Mouse (Mus musculus) gastrocnemius, postnatal 10 days (tissue): Measurements from ENCODE around the gene Gstp1. TPM values are rescaled to one million over a fixed set of nuclear protein-coding genes. Genes with fewer than 3 reads are reported as not detected.
"Not testable (repeated sequence)": the region's sequence is repeated elsewhere in the genome, so short reads cannot be mapped to it uniquely, and the experiment has no call there.

ENCODE experiments used
- DNase-seq: peaks from one replicate; pipeline ENCODE4 v3.0.0; 2021; ENCODE audit warnings: mixed read lengths
- total RNA-seq, 2 experiments: library from RNA; stranded (reverse); gene quantifications; 2 replicates each; pipeline ENCODE4 v1.2.3; 2021

The Gstp1 gene
- total RNA-seq, 2 experiments from 2014 or later = 220 to 231 TPM

- DNase-seq = not testable (repeated sequence)
These were observed 22.5 kb upstream of the Gstp1 start for GRCm38 (mm10) chr19:4060044-4060898.

GRCm38 (mm10) chr19:4059069-4059740 is 21.4 kb upstream of the Gstp1 start, which contains the start of gene Gstp3:
Gene Gstp3 (minus strand): TSS chr19:4059569.
- no peak for DNase-seq

DNA sequence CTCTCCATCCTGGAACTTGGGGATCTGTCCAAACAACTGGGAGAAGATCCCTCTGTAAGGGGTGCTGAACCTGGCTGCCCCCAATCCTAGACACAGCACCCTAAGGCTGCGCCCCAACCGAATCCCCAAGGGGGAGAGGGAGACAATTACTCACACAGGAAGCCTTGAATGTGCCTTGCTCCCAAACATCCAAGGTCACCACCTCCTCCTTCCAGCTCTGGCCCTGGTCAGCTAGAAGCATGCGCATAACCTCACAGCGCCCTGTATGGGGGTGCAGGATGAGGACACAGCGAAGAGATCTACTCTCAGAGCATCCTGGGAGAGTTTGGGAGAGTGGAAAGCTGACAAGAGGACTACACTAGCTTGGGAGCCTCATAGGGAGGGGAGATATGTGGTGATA is 20.8 kb upstream of the Gstp1 start:
- DNase-seq = no peak

DNA sequence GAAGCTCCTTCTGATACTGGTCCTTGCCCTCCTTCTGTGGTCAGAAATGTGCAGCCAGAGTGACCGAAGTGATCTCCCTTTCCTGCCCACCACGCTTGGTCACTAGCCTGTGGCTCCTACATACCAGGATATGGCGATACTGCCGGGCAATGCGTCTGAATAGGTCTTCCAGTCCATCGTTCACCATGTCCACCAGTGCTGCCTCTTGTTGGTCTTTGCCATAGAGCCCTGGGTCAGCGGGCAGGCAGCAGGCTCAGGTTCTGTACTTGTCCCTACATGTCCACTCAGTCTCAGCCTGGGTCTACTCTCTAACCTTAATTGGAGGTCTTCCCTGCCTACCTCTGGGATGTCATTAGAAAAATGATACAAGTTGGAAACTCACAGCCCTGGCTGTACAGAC is 20.2 kb upstream of the Gstp1 start:
- DNase-seq = no peak

DNA sequence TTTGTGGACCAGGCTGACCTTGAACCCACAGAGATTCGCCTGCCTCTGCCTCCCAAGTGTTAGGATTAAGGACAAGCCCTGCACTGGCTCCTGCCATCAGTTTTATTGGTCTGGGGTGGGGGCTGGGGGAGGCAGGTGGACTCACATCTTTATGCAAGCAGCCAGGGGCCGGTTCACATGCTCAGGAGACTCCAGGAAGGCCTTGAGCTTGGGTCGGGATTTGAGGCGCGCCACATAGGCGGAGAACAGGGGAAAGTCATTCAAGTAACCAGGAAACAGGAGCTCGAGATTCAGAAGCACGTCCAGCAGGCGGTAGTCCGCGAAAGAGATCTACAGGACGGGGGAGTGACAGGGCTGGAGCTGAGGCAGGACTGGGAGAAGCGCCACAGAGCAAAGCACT is 19.6 kb upstream of the Gstp1 start:
- DNase-seq = no peak

DNA sequence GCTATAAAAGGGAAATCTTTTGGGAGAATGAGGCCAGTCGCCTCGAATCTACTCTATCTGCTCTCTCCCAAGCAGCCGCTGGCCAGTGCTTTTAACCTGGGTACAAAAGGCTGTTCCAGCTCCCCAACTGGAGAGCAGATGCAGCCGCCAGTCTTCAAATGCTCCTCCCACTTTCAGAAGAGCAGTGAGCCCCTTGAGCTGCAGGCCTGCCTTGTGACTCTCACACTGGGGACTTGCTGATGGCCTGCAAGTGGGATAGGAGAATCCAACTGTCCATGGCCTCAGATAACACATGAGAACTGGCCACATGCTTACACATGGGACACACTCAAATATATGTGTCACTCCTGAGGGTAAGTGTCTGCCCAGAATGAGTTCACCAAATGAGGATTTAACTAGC is 18.9 kb upstream of the Gstp1 start:
- no peak for DNase-seq

GRCm38 (mm10) chr19:4055947-4056693 is 18.3 kb upstream of the Gstp1 start:
- DNase-seq = no peak

- no peak for DNase-seq
These were observed 17.6 kb upstream of the Gstp1 start for GRCm38 (mm10) chr19:4055216-4055946.

DNA sequence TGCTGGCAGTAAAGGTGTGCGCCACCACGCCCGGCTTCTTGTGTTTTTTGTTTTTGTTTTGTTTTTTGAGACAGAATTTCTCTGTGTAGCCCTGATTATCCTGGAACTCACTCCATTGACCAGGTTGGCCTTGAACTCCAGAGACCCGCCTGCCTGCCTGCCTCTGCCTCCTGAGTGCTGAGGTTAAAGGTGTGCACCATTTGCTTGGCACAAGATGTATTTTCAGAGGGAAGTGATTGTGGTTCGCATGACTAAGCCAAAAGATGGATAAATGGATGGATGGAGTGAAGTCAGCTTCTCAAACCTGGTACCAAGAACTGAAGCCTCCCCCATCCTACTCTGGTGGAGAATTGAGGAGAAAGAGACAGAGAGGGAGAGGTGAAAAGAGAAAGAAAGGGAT is 16.8 kb upstream of the Gstp1 start:
- DNase-seq = no peak

DNA sequence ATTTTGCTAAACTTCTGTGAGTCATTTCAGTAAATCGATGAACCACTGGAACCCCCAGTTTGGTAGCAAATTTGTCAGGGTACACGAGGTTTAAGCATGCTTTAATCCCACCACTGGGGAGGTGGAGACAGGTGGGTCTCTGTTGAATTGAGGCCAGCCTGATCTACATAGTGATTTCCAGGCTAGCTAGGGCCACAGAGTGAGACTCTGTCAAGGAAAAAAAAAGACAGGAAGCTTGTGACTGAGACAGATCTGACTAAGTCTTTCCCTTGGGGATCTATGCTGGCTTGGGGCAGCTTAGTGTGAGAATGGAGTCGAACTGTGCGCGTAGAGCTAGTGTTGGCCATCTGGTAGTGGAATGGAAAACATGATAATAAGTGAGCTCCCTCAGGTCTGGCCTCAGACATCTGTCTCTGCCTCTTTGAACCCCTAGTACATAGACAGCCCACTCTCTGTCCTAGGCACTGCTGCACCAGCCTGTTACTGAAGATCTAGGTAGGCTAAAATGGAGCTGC is 14.8 kb upstream of the Gstp1 start:
- no peak for DNase-seq

GRCm38 (mm10) chr19:4051741-4052515 is 14.1 kb upstream of the Gstp1 start:
- peak; percentile 84 for DNase-seq

DNA sequence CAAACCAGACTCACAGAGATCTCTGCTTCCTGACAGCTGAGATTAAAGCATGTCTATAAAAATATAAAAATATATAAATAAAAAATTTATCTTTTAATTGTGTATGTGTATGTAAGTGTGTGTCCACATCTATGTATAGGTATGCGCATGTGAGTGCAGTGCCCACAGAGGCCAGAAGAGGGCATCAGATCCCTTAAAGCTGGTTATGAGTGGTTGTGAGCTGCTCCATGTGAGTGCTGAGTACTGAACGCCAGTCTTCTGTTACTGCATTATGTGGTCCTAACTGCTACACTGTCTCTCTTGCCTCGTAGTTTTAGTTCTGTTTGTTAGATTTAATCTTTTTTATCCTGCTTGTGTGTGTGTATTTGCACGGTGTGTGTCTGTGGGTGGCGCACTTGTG is 13.2 kb upstream of the Gstp1 start:
- DNase-seq = no peak

DNA sequence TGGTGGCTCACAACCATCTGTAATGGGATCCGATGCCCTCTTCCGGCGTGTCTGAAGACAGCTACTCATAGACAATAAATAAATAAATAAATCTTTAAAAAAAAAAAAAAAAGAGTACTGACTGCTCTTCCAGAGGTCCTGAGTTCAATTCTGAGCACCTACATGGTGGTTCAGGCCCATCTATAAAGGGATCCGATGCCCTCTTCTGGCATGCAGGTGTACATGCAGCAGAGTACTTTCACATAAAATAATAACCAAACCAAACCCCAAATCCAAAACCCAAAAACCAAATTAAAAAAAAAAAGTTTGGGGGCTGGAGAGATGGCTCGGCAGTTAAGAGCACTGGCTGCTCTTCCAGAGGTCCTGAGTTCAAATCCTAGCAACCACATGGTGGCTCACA is 11.3 kb upstream of the Gstp1 start:
- not testable (repeated sequence) for DNase-seq

DNA sequence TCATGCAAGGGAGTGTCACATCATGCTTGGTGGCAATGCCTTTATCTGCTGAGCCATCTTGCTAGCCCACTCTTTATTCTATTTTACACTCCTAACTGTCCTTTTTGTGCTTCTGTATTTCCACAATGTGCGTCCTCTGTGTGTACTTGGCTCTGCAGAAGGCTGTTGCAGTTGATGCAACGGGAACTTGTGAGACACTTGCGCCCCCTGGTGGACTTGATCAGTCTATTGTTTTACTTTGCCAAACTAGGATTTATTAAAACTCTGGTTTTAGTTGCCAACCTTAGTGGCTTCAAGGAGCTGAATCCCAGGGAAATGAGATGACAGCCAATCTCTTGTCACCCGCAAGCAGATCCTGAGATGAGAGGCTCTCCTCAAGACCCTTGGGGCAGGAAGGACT is 10.1 kb upstream of the Gstp1 start:
- peak; percentile 88 for DNase-seq

GRCm38 (mm10) chr19:4046866-4047254 is 9.1 kb upstream of the Gstp1 start:
- no peak for DNase-seq

GRCm38 (mm10) chr19:4045966-4046865 is 8.4 kb upstream of the Gstp1 start, which contains the start of gene Gstp2:
Gene Gstp2 (minus strand): TSS chr19:4046023.
- peak; percentile 62 for DNase-seq

GRCm38 (mm10) chr19:4044109-4044508 is 6.3 kb upstream of the Gstp1 start:
- DNase-seq = not testable (repeated sequence)

GRCm38 (mm10) chr19:4042124-4042523 is 4.3 kb upstream of the Gstp1 start:
- peak; percentile 50 for DNase-seq

- DNase-seq = not testable (repeated sequence)
These were observed 3.7 kb upstream of the Gstp1 start for GRCm38 (mm10) chr19:4041500-4041899.

DNA sequence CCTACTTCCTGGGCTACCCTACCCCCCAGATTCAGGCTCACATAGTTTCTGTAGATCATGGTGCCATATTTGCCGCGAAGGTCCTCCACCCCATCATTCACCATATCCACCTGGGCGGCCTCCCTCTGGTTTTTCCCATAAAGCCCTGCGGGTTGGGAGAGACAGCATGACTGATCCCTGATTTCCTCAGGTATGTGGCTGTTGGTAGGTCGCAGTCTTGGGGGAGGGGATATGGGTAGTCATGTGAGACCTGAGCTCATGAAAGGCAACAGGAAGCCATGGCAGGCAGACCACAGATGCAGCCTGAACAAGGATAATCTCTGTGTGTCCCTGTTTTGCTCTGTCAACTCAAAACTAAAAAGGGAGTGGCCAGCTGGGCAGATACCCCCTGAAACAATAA is 3.2 kb upstream of the Gstp1 start:
- not testable (repeated sequence) for DNase-seq
